Mouse (Mus musculus) WW6 (cell line): ENCODE measurements around the gene Trpc4.

Experiments
- DNase-seq: peaks from one replicate; pipeline ENCODE4 v3.0.0-alpha.2; 2013; ENCODE audit warnings: low read depth, low spot score

Gene Trpc4

DNA sequence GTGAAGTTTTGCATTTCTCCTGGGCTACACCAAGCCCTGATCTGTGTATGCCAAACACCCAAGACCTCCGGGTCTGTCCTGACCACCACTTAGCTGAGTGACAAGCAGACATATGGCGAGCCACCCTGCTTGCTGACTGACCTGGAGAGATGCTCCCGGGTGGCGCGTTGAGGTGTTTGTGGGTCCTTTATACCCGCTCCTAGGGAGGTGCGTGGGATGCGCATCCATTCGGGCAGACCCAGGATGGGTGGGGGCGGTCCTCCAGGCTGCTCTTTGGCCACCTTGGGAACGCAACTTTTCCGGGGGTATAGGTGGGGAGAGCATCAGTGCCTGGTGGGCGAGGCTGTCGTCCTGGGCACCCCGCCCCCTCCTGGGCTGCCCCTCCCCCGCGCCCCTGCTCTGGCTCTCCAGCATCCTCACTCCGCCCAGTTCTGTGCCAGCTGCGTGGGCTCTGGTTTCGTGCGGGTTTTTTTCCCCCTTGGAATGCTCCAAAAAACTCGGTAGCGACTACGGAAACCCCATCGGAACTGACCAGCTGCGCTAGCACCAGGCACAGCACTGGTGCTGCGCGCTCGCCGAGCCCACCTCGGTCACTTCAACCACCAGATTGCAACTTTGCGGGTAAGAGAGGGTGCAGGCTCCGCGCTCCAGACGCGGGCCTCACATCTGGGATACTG is at the start of gene Trpc4:
Gene Trpc4 (plus strand): TSS at position 397 of the 677 bp plus-strand sequence.
- no peak for DNase-seq

DNA sequence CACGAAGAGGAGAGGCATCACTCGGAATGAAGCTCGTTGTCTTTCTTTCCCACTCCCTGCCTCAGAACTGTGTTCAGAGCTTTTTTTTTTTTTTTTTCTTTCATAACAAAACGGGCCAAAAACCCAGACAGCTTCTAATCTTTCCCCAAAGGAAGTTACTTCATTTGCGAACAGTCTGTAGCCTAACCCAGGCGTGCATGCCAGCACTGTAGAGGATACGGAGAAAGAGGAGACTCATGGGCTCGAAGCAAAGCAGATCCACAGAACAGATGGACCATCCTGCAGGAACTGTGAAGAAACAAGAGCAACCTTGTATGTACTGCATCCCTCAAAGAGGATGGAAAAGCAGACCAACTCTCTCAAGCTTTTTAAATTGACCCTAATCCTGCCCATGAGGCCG is 44.3 kb upstream of the Trpc4 start:
- no peak for DNase-seq

DNA sequence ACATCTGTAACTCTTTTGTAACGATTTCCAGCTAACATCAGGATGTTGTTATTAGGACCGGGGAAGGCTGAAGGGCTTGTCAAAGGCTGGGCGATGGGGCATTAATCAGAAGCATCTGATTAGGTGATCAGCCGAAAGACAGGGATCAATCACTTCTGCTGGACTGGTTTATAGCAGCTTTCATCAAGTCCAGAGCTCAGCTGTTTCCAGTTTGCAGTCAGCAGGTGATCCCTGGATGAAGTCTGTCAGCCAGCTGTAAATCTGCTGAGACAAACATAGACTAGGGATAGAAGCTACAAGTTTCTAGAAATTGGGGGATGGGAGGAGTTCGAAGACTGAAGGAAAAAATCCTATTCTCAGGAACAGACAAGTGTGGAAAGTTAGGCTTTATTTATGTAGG is 20.5 kb upstream of the Trpc4 start:
- no peak for DNase-seq

DNA sequence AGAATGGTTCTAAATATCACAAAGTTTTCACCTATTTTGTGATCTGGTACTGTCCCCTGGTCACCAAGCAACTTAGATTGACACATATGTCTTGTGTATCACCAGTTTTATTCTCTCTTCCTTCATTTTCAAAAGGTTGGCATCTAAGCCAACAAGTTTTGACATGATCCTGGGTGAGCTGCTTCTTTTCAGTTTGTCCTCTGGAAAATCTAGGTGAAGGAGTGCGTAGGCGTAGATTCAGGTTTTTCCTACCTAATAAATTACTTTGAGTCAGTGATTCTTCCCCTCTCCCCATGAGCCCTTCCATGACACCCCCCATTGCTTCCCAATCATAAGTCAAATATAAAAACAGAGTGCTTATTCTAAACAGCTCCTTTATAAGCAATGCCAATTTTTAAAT is 14.5 kb upstream of the Trpc4 start:
- no peak for DNase-seq

GRCm38 (mm10) chr3:54154844-54155638 is 794 bp upstream of the Trpc4 start:
- DNase-seq: no peak

- DNase-seq: no peak
Measured at GRCm38 (mm10) chr3:54156316-54157000, 623 bp downstream of the Trpc4 start.

DNA sequence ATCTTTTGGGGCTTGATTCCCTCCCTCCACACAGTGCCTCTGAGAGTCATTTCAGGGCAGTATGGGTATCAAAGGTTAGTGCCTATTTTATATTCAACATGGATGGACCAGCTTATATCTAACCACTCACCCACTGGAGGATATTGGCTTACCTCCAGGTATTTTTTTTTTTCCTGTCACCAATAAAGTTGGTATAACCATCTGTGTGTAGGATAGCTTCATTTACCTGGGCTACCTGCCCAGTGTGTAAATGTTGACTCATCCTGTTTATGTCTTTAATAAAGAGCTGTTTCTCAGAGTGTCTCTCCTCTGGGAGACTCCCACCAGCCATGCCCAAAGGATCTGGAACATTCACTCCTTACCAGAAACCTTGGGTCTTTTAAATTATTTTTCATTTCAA is 14.9 kb downstream of the Trpc4 start:
- no peak for DNase-seq

DNA sequence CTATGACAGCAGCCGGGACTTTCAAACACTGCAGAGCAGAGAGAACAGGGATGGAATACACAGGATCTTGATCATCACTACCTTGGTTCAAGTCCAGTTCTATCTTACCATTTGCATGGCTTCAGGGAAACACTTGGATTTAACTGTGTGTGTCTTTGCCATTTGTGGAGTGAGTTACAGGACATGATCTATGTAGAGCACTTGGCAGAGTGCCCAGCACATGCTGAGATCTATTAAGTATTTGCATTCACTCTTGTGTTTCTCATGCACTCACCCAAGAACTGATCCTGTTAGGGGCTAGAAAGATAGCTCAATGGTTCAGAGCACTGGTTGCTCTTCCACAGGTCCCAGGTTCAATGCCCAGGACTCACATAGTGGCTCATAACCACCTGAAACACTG is 21.5 kb downstream of the Trpc4 start:
- no peak for DNase-seq

DNA sequence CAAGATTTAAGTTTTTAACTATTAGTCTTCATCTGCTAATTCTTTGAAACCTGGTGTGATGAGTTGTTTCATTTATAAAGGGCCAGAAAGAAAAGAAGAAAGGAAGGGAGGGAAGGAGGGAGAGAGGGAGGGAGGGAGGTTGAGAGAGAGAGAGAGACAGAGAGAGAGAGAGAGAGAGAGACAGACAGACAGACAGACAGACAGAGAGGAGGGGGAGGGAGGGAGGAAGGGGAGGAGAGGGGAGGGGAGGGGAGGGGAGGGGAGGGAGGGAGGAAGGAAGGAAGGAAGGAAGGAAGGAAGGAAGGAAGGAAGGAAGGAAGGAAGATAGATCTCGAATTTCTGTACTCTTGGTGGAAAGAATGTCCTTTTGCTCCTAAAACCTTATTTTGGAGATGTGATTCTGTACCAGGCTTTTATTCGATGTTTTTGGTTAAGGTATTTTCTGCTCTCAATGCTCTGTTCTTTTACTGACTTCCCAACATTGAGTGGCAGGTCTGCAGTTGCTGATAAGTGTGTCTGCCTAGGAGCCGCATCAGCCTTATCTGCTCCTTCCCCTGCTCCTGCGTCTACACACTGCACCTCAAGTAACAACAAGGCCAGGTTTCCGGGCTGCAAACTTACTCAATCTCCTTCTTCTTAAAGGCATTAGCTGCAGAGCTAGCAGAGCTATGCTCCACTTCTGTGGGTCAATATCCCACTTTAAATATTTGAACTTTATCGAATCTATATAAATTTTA is 35.3 kb downstream of the Trpc4 start:
- DNase-seq: no peak

DNA sequence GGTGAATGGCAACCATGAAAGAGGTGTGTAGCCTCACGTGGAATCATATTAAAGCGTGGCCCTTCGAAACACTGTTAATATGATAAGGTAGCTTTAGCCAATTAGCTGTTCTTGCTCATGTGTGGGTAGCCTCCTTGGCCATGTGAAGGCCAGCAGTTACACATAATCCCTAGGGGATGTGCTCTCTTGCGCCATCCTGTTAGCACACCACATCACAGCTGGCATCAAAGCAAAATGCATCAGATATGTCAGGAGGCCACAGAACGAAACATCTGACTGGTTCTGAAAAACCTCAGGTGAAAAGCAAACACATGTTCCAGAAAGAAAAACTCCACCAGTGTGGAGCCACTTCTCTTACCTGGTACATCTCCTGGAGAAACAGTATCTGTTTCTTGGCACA is 45.4 kb downstream of the Trpc4 start:
- DNase-seq: no peak

DNA sequence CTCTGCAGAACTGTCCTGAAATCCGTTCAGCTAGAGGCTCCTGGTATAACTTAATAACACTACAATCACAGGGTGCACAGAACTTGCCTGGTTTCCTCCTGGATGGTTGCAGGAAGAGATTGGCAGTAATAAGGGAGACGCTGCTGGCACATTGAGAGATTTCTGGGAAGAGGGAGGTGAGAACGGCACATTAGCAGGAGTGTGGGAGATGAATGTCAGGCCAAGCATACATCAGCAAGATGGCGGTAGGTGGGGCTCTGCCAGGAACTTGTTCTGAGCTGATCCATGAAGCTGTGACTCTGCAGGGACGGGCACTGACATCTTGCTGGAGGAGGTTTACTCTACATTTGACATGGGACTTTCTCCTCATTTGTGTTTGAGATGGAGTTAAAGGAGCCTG is 48.6 kb downstream of the Trpc4 start:
- no peak for DNase-seq

DNA sequence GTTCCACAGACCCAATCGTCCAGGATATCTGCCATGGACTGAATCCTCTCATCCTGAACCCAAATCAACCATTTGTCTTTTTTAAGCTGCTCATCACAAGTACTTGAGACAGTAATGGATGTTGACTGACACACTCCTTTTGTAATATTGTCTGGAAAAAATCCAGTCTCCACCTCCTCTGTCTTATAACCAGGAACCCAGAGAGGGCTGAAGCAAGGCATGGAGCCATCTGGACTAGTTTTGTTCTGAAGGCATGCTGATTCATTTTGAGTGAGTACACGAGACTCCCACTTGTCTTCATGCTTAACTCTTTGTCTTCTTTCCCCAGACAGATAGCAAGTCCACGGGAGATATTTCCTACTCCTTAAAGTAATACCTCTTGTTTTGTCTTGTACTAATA is 54.3 kb downstream of the Trpc4 start:
- no peak for DNase-seq

DNA sequence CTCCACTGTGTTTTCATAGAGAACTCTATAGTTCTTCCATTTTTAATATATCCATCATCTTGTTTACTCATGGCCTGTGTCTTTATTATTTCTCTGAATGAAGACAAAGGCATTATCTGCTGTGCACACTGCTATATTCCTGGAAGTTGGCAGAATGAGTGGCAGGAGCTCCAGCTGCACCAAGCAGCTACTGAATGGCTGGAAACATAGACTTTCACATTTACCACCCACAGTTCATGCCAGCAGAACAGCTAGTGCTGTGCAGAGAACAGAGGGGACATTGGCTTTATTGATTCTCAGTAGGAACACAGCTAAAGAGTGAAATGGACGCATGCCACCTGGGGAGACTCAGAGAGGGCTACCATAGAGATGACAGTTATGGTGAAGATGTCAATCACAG is 55.6 kb downstream of the Trpc4 start:
- DNase-seq: no peak

GRCm38 (mm10) chr3:54222549-54222948 is 66.7 kb downstream of the Trpc4 start:
- DNase-seq: no peak

DNA sequence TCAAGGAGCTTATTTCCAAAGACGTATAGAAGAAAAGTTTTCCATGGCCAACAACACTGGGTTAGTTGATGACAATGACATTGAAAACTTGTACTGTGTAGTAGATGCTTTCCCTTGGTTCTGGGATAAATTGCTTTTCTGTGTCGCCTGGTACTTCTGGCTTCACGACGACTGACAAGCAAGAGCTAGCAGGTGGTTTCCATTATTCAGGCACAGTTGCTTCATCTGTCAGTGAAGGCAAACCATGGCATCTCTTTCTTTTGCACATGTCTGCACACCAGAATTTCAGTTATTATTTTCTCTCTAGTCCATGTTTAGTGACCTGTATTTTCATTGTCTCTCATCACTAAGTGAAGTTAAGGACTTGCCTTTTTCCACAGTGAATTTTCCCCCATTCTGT is 72.6 kb downstream of the Trpc4 start:
- DNase-seq: no peak

DNA sequence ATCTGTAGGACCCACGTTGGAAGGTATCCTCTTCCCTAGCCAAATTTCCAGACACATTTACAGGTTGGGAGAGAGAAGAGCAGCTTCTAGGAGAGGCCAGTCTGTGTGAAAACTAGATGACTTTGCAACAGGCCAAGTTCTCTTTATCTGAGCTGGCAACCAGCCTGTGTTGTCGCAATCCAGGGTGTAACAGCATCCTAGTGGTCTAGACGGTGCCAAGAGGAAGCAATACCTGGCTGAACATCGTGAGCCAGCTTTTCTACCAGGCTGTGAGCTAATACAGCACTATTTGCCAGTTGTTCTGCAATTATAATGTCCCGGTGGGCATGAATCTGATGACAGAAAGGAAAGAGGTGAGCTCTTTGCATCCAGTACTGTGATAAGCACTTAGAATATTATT is 83.1 kb downstream of the Trpc4 start:
- DNase-seq: no peak

DNA sequence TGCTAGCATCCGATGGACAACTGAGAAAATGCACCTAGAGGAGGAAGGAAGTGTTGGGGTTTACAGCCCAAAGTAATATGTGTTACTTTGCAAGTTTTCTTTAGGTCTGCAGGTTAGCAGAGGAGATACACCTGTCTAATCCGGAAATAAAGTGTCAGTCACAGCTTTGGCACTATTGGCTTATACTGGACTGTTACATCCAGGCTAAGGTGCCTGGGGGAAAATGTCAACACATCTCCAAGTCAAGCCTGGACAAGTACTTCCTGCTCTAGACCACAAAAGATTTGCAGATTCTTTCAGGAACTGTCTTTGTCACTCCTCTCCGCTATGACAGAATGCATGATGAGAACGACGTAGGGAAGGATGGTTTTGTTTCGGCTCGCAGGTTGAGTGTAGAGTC is 83.6 kb downstream of the Trpc4 start:
- no peak for DNase-seq

DNA sequence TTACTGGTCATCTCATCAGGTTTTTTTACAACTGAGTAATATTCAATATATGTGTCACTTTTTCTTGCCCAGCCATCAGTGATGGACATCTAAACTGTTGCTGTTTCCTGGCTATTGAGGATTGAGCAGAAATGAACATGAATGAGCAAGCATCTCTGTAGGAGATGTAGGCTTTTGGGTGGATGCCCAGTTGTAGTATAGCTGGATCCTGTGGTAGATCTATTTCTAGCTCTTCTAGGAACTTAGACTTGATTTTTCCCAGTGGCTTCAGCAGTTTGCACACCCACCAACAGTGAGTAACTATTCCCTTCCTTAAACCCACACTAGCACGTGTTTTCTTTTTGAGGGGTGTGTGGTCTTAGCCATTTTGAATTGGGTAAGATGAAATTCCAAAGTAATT is 87.3 kb downstream of the Trpc4 start:
- no peak for DNase-seq

- DNase-seq: no peak
Measured at GRCm38 (mm10) chr3:54244729-54245465, 89.1 kb downstream of the Trpc4 start.

DNA sequence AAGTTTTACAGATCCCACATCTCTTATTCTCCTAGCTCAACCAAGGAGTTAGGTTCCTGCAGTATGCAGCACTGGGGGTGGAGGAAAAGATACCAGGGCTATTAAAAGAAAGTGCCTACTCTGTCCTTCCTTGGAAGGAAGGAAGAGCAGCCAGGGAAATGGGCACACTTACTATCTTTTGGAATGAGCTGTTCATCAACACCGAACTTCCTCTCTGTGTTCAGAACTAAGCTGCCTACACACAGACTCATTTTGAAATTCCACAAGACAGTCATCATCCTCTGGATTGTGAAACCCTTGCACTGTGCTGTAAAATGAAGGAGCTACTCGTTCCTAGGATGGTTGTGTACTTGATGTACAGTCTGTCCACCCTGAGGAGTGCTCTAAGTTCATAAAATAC is 90.6 kb downstream of the Trpc4 start:
- no peak for DNase-seq

DNA sequence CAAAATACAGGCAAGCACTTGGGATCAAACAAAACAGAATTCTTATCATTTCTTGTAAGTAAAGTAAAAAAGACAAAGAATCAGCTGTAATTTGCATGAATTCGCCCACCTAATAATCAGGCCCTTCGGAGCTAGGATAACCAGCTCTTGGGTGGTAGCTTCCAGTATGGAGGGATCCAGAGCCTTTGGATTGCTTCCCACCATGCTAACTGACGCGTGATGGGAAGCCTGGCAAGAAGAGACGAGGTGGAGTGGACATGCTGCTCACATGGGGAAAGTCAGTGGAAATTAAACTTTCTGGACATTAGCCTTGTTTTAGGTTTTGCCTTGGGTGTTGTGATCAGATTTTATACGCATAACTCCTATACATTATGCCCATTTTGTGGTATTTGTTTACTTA is 93.5 kb downstream of the Trpc4 start:
- DNase-seq: no peak
